Comparison of ENCODE assay signal across 10 mouse cellular contexts in the genomic region with DNA sequence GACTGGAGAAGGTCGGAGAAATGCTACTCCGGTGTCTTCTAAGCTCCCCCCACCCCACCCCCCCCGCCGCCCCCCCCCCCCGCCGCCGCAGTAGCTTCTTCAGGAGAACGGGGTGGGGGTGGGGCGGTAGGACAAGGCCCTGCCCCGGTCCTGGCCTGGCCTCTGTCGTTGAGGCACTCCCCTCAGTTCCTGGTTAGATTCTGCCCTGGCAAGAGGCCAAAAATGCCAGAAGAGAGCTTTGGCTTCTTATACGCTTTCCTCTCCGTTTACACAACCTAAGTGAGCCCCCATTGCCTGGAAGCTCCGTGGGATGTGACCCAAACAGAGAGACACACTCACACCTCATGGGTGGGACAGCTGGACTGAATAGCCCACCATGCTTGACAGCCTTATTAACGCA.
DNase-seq lines count a peak whose midpoint lies in the region; ATAC-seq and TF ChIP-seq lines count a peak whose summit lies in the region.
"Had no signal": no experiment of that assay in that cellular context is flagged by ENCODE, and none has a peak within 500 bp of the region (broad histone marks: within the 10 kb centered on the region; RNA-seq: fewer than 3 reads in every experiment).

No protein-coding gene starts in this region.

- 20% methylated on average over 9 of the region's 15 CpGs for WGBS in hindbrain, embryonic 11.5 days
- WGBS in hindbrain, embryonic 14.5 days: 18% methylated on average over 9 of the region's 15 CpGs

- DNase-seq in CD4-positive, CD25-positive, alpha-beta regulatory T cell, adult 2 months (ENCODE audit: low read depth, low spot score): peak; percentile 19
- peak; percentile 27 for DNase-seq in hindbrain, embryonic 11.5 days (ENCODE audit: low spot score)
- no peak for DNase-seq in hindbrain, embryonic 14.5 days (ENCODE audit: low spot score)
- peak; percentile 29 for DNase-seq in ovary, postnatal 14 days (ENCODE audit: low spot score)
- DNase-seq in ovary, postnatal 10 days (ENCODE audit: low spot score): no peak
- no peak for DNase-seq in frontal cortex, postnatal 14 days (ENCODE audit: low spot score in 2 of 2)

- H3K4me3 ChIP-seq in hindbrain, embryonic 11.5 days (ENCODE audit: low read depth, low read length): no peak overlapping the region
- no peak overlapping the region for H3K4me3 ChIP-seq in hindbrain, embryonic 14.5 days (replicated peaks; ENCODE audit: low read length)
- no peak overlapping the region for H3K4me3 ChIP-seq in testis, adult 2 months (ENCODE audit: control insufficient read depth, low read depth, low read length)

- H3K9ac ChIP-seq in hindbrain, embryonic 11.5 days (ENCODE audit: low read depth, low read length): no peak overlapping the region
- H3K9ac ChIP-seq in hindbrain, embryonic 14.5 days: no peak overlapping the region

- H3K4me1 ChIP-seq in hindbrain, embryonic 11.5 days (replicated peaks; ENCODE audit: control insufficient read depth, insufficient read depth, low read length): no peaks in the 10 kb centered on the region
- peaks cover 9% of the 10 kb centered on the region; the same call in 1 of the 2 replicates for H3K4me1 ChIP-seq in hindbrain, embryonic 14.5 days (replicated peaks; ENCODE audit: control insufficient read depth, insufficient read depth, low read length)
- peaks cover 13% of the 10 kb centered on the region for H3K4me1 ChIP-seq in testis, adult 2 months (ENCODE audit: control insufficient read depth, insufficient read depth, low read length)

- no peak for ATAC-seq in CD4-positive, CD25-positive, alpha-beta regulatory T cell, adult 4 months
- ATAC-seq in hindbrain, embryonic 11.5 days (ENCODE audit: low FRiP score): no peak
- no peak for ATAC-seq in hindbrain, embryonic 14.5 days (ENCODE audit: low FRiP score)
- ATAC-seq: hindbrain, embryonic 16.5 days; Patski had no signal

- TF ChIP-seq POLR2A in testis, adult 2 months (IDR thresholded peaks at IDR 0.05; ENCODE audit: control insufficient read depth, low read depth, low read length): no peak

- no peak overlapping the region for H3K27ac ChIP-seq in hindbrain, embryonic 11.5 days (ENCODE audit: low read depth, low read length)
- no peak overlapping the region for H3K27ac ChIP-seq in hindbrain, embryonic 14.5 days
- peak overlapping the region; percentile 32; the same call in 1 of the 2 replicates for H3K27ac ChIP-seq in testis, adult 2 months (ENCODE audit: control insufficient read depth, insufficient read depth, low read depth, low read length)

- peaks cover 12% of the 10 kb centered on the region; the same call in 1 of the 2 replicates for H3K27me3 ChIP-seq in hindbrain, embryonic 11.5 days (ENCODE audit: control insufficient read depth, insufficient read depth, low read length)
- H3K27me3 ChIP-seq in hindbrain, embryonic 14.5 days (ENCODE audit: control insufficient read depth, insufficient read depth, low read length): peaks cover 8% of the 10 kb centered on the region; the same call in 1 of the 2 replicates
- H3K27me3 ChIP-seq in testis, adult 2 months (ENCODE audit: control insufficient read depth, insufficient read depth, low read length): no peaks in the 10 kb centered on the region
- H3K27me3 ChIP-seq: Patski had no signal

- no peaks in the 10 kb centered on the region for H3K36me3 ChIP-seq in hindbrain, embryonic 11.5 days (ENCODE audit: control insufficient read depth, insufficient read depth, low read length)
- no peaks in the 10 kb centered on the region for H3K36me3 ChIP-seq in hindbrain, embryonic 14.5 days (replicated peaks; ENCODE audit: control insufficient read depth, insufficient read depth)
- no peaks in the 10 kb centered on the region for H3K36me3 ChIP-seq in testis, adult 2 months (ENCODE audit: control insufficient read depth, insufficient read depth, low read length)

- H3K4me2 ChIP-seq in hindbrain, embryonic 11.5 days (replicated peaks; ENCODE audit: low read depth, low read length): no peak overlapping the region
- H3K4me2 ChIP-seq in hindbrain, embryonic 14.5 days (replicated peaks): no peak overlapping the region

- no peaks in the 10 kb centered on the region for H3K9me3 ChIP-seq in hindbrain, embryonic 11.5 days (ENCODE audit: control insufficient read depth, low read length)
- no peaks in the 10 kb centered on the region for H3K9me3 ChIP-seq in hindbrain, embryonic 14.5 days (ENCODE audit: control insufficient read depth, low read length)

- no peak for TF ChIP-seq CTCF in testis, adult 2 months (IDR thresholded peaks at IDR 0.05; ENCODE audit: control insufficient read depth, insufficient read depth, insufficient replicate concordance, low read depth, low read length)

Comparison
In these comparisons a context has a peak if more than half of its experiments do, and no peak if none do; other contexts are left out.
1. DNase-seq: peak in CD4-positive, CD25-positive, alpha-beta regulatory T cell, adult 2 months (single experiment), hindbrain, embryonic 11.5 days (single experiment) and ovary, postnatal 14 days (single experiment); none in hindbrain, embryonic 14.5 days (single experiment), ovary, postnatal 10 days (single experiment) and frontal cortex, postnatal 14 days (0 of 2).